Mouse (Mus musculus) T-helper 2 cell (primary cell): ENCODE measurements around the gene Capn5.

Source experiments
- in situ Hi-C: fragments of 300-600 bp; cut with MboI, MseI; formaldehyde crosslinking; loops from one replicate; pipeline ENCODE4 v1.15.1; 2025; ENCODE audit warnings: high pct_unique_total_duplicates

Capn5 gene

DNA sequence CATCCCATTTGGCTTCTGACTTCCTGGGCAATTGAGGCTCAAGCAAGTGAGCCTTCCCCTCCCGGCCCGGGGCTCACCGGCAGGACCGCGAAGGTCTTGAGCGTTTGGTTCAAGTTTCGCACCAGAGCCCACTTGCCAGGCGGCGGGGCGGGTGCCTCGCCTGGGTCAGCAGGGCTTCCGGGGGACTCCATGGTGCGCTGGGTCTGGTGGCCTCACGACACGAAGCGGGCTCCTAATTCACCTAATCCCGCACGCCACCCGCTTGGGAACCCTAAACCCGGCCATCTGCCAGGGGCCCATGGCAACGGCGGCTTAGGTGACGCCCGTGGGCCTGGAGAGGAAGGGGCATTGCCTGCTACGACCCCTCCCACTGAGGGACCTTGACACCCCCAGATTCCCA is 66.8 kb downstream of the Capn5 start:
- in situ Hi-C loops: no loop called here

DNA sequence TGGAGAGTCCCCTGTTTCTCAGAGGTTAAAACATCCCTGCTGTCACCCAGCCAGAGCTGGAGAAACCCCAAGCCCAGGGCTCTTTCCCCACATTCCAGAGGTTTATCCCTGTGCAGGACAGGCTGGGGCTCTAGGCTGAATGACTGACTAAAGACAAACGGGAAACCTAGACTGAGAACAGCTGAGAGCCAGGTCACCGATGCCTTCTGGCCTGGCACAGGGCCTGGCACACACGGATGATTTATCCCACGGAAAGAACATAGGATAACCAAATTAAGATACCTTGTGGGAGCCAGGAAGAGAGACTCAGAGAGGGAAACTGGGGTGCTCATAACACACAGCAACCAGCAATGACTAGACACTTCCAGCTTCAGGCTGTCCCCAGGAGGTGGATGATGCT is 68.3 kb downstream of the Capn5 start:
- in situ Hi-C loops: loop anchor here (10.0 kb wide), 1 partner anchor 375 kb away; the partner anchor contains the start of gene Aqp11

DNA sequence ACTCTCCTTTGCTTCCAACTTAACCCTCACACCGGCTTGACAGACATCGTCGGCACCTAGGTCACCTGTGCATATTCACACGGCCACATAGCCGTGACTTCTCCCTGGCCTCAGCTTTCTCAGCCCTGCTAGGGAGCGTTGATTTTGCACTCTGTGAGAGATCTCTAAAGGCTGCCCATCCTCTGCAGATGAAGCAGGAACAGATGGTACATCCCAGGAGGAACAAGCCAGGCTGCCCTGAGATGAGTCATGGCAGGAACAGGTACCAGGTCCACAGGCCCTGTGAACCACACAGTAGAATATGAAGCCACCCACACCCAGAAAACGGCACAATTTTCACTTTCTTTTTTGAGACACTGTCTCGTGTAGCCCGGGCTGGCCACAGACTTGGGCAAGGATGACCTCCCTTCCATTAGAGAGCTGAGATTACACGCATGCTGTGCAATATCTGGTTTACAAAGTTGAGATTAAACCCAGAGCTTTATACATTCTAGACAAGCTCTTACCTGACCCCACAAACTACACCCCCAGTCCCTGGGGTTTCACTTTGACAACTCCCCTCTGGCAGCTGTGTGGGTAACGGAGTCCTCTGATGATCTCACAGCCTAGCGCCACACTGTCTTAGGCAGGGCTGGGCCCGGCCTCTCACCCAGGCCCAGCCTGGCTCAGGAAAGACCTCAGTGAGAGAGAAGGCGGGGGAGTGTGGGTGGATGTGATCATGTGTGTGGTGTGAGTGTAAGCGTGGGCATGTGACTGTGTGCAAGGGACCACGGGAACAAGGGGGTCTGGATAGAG is 69.2 kb downstream of the Capn5 start:
- in situ Hi-C loops: loop anchor here (10.0 kb wide), 1 partner anchor 374 kb away; the partner anchor contains the start of gene Aqp11

- in situ Hi-C loops: loop anchor here (10.0 kb wide), 1 partner anchor 371 kb away; the partner anchor contains the start of gene Aqp11
These were observed 71.8 kb downstream of the Capn5 start for GRCm38 (mm10) chr7:98106272-98106671.

DNA sequence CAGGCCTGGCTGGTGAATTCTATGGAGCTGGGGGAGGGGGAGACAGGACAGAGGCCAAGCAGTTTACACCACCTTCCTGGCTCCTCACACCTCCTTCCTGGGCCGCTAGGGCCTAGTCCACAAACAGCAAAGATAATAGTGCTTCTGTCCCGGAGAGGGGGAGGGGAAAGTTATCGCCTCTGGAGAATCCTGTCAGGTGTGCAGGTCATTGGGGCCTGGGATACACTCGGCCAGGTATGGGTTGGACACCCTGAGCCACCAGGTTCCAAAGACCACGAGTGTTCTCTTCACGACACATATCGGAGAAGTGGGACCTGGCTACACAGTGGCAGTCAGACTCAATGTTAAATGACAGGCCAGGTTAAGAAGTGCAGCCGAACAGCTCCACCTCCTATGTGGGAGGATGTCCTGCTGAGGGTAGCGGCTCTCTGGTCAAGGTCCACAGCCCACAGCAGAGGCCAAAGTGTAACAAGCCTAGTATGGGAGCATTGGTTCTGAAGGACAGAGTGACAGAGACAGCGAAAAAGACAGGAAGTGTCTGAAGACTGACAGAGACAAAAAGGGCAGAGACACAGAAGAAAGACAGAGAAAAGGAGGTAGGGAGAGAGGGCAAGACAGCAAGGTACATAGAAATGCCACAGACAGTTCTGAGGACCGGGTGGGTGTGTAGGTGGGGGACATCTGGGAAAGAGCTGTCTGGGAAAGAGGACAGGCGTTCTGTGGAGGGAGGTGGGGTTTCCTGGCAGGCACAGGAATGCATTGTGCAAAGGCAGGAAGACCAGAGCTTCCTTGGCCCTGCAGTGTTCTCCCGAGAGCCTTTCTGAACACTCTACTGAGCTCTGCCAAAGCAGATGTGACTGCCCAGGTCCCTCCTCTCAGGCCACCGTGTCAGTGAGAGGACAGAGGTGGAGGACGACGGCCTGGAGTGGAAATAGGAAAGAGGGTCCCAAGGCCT is 73.3 kb downstream of the Capn5 start:
- in situ Hi-C loops: loop anchor here (10.0 kb wide), 1 partner anchor 370 kb away; the partner anchor contains the start of gene Aqp11

DNA sequence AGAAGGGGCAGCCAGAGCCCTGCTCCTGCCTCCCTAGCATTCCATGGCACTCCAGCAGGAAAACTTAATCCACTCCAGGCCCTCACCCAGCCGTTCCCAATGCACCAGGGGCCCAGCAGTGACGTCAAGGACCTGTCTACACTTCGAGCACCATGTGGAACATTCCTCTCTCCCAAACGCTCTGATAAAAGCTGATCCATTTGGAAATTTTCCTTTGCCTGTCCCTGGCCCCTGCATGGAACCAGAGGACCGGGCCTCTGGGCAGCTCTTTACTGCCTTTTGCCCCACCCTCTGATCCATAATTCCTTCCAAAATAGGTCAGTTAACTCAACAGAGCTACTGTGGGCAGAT is 74.2 kb downstream of the Capn5 start:
- in situ Hi-C loops: loop anchor here (10.0 kb wide), 1 partner anchor 369 kb away; the partner anchor contains the start of gene Aqp11

GRCm38 (mm10) chr7:98103002-98103941 is 74.8 kb downstream of the Capn5 start:
- in situ Hi-C loops: loop anchor here (10.0 kb wide), 1 partner anchor 368 kb away; the partner anchor contains the start of gene Aqp11

- in situ Hi-C loops: loop anchor here (10.0 kb wide), 1 partner anchor 368 kb away; the partner anchor contains the start of gene Aqp11
These were observed 75.6 kb downstream of the Capn5 start for GRCm38 (mm10) chr7:98102488-98102887.

DNA sequence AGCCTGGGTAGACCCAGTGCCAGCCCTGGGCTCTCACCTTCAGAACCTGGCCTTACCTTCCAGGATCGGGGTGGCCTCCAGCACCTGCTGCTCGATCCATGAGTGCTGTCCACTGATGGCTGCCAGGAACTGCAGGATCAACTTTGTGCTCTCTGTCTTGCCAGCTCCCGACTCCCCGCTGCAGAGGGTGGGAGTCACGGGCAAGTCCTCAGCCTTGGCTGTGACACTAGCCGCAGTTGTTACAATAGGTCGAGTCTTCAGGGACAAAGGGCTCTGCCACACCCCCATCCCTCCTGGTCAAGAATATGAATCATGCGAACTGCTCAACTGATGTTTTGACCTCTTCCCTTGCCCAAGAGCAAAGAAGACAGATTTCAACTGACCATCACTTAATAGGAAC is 80.5 kb downstream of the Capn5 start:
- in situ Hi-C loops: no loop called here

- in situ Hi-C loops: no loop called here
These were observed 82.2 kb downstream of the Capn5 start for GRCm38 (mm10) chr7:98095852-98096251.

DNA sequence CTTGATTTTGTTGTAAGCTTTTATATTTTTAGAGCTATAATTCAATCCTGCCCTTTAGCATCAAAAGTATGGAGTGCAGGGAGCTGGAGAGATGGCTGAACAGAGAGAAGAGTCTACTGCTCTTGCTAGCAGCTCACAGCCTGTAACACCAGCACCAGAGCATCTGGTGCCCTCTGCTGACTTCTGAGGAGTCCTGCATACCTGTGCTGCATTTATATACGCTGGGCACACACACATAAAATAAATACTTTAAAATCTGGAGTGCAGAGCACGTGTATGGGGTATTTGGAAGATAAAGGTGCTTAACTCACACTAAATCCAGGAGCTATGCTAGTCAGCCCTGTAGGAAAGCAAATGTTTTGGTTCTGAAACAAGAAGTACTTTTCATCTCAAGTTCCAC is 91.7 kb downstream of the Capn5 start:
- in situ Hi-C loops: no loop called here

GRCm38 (mm10) chr7:98085314-98085713 is 92.8 kb downstream of the Capn5 start:
- in situ Hi-C loops: no loop called here

DNA sequence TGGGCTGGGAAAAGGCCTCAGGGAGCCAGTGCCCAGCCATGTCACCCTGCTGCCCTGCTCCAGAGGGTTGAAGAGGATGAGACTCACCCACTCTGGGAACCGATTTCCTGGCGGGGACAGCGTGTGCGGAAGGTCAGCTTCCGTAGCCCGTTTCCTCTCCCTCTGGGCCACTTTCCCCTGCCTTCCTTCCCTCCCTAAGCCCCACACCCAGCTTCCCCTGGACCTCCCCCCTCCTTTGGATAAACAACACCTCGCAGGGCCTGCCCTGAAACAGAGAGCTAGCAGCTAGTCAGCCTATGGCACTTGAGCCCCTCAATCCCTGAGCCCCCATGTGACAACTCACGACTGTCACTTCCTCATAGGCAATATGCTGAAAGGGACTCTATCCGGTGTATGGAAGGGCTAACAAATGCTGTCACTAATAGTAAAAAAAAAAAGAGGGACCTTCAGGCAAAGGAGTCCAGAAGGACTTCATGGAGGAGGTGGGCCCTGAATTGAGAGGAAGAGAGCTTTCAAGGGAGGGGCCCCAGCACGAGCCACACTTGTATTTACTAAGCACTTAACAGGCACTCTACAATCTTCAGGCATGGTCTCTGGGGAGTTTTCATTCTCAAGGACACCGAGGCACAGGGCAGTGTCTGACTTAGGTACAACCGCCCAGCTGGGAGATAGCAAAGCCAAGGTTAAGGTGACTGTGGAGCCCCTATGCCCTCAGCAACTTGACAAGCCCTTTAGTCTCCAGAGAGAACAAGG is 93.4 kb downstream of the Capn5 start:
- in situ Hi-C loops: no loop called here

DNA sequence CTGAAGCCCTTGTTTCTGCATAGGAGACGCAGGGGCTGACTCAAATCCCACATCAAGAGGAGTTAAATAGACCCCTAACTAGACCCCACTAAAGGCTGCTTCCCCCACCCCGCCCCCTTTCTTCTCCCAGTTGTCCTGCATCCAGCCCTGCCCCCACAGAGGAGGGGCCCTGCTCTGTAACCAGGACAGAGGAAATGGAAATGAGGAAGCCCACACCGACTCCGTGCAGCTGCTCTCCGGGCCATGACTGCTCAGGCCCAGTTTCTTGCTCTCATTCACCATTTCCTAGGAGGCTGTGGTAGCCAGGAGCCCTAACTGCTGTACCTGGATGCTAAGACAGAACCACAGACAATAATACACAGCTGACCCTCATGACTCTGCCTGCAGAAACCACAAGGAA is 95.7 kb downstream of the Capn5 start:
- in situ Hi-C loops: no loop called here

- in situ Hi-C loops: no loop called here
These were observed 100.6 kb downstream of the Capn5 start for GRCm38 (mm10) chr7:98077453-98077852.

DNA sequence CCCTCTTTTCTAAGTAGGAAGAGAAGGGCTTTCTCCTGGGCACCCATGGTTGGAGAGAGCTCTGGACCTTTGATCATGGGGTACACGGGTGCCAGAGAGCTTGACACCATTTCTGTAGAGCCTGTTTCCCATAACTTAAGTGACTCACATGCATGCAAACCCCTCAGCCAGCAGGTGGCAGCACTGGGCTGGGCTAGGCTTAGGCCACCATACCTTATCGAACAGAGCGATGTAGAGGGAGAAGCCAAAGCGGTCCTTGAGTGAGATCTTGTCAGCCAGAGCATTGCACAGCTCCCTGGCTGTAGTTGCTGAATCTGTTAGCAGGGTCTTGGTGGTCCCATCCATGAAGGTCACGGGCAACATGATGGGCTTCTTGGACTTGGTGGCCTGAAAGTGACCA is 106.5 kb downstream of the Capn5 start:
- in situ Hi-C loops: no loop called here
